Mouse (Mus musculus) heart, adult 9 months (tissue): ENCODE measurements around the gene Slain2.

Experiments
- DNase-seq, 2 experiments: peaks; one replicate each; pipeline ENCODE4 v3.0.0; 2022; ENCODE audit warnings: low spot score in 2 of 2

The Slain2 gene

DNA sequence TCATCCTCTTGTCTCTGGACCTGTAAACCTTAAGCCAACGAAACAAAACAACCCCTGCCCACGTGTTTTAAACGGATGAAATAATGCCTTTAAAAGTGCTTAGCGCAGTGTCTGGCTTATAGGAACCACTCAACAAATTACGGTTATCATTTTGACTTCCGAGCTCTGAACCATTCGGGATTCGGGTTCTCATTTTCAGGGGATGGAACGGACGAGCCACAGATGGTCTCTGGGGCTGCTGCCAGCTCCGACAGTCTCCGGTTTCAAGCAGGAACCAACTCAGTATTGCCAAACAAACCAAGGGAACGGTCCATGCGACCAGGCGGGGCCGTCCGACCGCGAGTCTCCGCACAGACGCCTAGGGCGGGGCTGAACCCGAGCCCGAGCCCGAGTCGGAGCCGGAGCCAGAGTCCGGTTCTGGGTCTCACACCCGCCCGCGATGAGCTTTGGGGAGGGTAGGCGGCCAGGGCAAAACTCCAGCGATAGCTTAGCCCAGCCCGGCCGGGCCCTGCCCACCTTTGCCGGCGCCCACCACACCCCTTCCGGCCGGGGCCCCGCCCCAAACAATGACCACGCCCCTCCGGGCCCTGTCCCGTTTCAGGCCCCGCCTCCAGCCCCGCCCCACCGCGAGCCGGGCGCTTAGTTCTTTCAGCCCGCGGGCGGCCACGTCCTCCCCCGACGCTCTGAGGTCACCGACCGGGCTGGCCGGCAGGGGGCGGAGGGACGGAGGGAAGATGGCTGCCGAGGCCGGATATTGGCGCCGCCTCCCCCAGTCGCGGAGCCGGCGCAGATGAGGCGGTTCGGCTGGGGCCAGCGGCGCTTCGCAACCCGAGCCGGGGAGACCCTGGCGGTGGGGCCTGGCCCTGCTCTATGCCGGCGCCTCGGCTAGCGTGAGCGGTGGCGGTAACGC lies at the start of gene Slain2:
Slain2 (plus strand) TSS at position 657 of the 910 bp plus-strand sequence.
- DNase-seq: peak; percentile 96 to 97

DNA sequence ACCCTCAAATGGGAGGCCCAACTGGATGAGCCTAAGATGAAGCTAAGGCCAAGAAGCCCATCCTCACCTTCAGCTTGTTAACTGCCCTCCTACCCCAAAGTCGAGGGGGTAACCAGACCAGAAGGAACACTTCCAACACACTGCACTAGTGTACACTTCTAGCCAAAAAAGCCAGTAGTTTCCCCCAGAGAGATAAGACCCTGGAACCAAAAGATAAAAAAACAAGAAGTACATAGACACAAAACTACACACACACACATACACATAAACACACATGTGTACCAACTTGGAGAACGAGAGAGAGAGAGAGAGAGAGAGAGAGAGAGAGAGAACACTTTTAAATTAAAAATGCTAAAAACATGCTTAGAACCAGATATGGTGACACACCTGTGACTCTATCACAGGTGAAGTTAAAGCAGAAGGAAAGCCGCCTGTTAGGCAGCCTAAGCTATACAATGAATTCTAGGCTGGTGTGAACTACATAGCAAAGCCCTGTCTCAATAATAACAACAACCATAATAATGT lies 49.4 kb upstream of the Slain2 start:
- no peak for DNase-seq

DNA sequence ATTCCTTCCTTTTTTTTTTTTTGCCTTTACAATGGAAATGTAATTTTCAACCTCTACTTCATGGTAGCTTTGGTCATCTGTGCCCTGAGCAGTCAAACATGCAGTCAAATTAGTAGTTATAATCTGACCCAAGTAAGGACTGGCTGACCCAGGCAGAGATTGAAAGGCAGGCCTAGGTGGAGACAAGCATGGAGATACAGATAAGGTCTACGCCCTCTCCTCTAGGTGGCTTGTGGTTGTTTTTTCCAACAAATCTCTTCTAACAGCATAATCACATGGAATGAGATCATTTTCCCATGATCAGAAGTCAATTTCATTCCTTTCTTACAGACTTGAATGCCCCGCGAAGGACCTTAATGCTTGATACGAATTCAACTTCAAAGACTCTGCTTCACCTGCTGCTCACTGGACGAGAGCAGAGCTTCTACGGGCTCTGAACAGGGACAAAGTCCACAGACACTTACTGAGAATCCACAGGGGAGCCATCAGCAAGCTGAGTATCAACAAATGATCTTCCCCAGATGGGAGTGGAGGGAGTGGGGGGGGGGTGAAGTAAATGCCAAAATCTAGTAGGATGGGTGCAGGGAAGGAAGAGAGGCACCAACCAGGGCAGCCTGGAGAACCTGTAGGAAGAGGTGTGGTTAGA lies 47.7 kb upstream of the Slain2 start:
- DNase-seq: no peak

DNA sequence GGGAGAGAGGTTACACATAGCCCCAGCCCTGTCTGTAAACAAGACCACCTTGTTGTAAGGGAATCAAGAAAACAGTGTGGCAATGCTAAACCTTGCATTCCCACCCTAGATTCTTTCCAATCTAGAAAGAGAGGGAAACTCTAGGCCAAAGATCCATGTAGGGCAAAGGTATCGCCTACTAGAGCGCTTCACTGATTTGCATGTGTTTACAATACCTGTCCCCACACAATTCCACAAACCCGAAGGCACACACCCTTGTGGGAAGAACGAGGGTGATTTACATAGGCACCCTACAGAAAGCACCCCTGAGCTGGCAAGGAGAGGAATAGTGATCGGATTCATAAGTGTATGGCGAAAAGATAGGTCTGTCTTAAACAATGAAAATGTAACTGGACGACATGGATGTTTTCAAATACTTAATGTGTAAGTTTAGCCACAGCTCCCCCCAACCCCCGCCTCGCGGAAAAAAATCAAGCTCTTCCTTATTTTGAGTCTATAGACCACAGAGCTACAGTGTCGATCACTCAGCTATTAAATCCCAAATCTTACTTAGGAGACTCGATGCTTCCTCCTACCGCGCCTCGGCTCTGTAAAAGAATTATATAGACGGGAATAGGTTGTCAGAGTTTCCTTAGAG lies 47.0 kb upstream of the Slain2 start:
- DNase-seq: no peak

DNA sequence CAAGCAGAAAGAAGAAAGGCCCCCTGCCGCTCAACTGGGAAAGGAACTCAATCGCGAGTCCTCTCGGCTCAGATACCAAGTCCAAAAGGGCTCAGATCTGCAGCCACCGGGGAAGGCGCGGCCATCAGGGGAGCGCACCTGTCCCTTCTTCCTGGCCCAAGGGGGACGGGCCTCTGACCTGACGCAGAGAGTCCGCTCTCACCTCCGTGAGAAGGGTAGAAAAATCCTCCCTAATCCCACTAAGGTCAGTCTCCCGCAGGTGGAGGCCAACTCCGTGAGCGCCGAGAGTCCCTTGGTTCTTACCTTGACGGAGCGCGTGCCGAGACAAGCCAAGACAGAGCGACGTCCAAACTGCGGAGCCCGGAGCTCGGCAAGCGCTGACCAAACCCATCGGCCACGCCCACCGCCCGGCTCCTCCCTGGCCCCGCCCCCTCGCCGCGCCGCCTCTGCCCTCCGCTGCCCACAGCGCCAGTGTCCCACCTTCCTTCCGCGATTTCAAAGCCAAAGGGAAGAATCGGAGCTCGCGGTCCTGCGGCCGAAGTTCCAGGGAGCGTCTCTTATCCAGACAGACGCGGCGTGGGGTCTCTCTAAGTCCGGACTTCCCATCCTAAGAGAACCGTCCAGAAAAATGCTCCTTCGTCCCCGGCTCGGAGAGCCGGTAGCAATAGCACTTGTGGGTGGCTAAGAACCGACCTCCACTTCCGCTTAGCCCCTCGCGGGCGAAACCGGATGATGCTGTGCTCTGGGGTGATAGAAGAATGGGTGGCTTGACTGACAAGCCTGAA lies 45.8 kb upstream of the Slain2 start, which contains the start of gene Tec:
Tec (minus strand) TSS at position 393 of the 785 bp plus-strand sequence.
- DNase-seq: peak; percentile 79 to 89

DNA sequence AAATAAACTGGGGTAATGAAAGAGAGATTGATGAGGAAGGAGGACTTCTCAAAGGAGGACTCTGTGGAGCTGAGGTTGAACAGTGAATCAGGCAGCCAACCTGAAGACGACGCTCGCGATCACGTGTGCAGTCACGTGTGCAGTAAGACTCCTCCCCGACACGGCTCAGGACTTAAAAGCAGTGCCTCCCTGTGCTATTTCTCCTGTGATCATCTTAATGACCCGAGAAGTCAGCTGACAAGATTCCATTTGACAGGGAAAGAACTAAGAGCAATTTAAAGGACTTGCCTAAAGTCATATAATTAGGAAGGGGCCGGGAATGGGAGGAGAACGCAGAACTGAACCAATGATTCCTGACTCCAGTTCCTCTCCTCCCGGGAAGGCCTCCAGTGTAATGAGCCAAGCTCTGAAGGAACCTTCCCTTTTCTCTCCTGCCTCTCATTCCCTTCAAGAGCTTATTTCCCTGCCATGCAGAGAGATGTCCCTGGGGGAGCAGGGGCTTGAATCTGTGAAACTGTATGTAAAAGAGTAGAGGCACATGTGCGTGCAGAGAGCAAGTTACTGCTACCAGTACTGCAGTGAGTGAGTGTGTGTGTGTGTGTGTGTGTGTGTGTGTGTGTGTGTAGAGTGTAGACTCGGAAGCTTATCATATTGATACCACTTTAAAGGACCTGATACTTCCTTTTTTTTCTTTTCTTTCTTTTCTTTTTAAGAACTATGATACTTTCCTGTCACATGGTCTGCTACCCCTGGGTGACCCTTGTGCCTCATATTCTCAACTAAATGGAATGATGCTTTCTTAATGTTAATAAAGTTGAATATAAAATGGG lies 44.1 kb upstream of the Slain2 start:
- no peak for DNase-seq

DNA sequence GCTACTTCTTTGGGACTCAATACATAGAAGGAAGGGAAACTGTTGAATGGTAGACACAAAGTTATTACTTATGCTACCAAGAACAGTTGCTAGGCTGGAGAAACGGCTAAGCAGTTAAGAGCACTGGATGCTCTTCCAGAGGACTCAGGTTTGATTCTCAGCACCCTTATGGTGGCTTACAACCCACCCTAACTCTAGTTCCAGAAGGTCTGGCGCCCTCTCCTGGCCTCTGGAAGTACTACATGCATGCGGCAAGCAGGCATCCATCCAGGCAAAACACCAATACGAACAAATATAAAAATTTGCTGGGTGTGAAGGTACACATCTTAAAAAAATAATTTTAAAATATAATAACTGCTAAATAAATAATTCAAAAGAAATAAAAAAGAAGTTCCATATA lies 43.0 kb upstream of the Slain2 start:
- no peak for DNase-seq

DNA sequence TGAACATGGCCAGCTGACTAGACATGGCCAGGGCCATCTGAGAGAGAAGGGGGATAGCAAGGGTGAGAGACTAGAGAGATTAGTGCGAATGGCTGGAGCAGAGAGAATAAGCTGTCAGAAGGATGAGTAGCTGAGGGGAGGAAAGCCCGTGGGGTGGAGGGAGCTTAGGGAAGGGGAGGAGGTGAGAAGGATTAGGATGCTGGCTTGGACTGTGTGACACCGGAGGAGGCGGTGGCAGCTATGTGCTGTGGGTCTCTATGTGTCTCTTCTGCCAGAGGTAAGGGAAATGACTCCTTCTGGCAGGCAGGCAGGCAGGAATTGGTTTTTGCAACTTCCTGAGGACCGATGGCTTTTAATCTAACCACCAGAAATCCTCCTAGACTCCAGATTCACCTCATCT lies 34.4 kb upstream of the Slain2 start:
- DNase-seq: no peak

DNA sequence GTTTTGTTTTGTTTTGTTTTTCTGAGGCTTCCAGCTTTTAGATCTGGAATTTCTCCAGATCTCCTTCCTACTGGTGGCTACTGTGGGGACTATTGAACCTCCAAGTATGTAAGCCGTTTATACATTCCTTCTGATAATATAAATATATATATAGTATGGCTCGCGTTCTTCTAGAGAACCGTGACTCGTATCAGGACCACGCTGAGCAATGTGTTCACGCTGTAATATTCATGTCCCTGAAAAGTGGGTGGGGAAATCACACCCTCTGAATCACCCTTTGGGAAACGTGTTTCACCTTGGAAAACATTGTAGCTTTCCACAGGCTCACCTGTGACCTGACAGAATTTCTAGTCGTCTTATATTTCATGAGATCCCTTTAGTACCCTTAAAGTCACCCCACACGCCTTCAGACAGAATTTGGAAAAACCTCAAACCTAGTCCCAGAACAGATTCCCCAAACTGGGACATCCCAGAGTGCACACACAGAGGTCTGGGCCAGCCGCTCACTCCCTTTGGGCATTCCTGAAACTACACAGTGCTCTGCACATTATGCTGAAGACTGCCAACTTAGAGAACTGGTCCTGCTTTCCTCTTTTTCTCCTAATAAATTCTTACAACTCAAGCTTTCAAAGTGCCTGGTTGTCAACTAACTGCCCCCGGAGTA lies 32.2 kb upstream of the Slain2 start:
- DNase-seq: no peak

DNA sequence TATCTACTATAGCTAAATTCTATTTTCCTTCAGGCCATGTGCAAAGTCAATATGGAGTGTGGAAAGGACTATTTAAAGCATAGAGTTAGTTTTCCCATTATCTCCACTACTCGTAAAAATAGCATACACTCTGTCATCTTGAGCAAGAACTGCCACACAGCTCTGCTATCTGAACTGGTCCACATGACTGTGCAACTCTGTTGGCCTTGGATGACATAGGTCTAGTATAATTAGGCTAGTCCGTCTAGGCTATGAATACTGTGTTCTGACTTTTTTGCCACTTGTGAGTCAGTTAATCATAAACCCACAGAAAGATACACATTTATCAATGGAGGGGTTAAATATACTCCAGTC lies 31.7 kb upstream of the Slain2 start:
- peak; percentile 43 to 60 for DNase-seq

DNA sequence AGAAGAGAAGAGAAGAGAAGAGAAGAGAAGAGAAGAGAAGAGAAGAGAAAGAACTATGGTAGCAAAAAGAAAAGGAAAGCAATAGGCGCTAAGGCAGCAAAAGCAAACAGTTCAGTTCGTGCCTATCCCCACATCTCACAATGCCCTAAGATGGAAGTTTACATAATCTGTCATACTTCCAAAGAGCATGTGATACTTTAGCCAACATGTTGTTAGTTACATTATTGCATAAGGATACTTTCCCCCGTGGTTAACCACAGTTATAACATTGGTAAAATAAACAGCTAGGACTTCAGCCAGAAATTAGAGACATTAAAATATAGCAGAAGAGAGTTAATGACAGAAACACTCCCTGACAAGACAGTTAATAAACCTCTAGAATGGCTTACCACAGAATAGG lies 30.4 kb upstream of the Slain2 start:
- DNase-seq: no peak

DNA sequence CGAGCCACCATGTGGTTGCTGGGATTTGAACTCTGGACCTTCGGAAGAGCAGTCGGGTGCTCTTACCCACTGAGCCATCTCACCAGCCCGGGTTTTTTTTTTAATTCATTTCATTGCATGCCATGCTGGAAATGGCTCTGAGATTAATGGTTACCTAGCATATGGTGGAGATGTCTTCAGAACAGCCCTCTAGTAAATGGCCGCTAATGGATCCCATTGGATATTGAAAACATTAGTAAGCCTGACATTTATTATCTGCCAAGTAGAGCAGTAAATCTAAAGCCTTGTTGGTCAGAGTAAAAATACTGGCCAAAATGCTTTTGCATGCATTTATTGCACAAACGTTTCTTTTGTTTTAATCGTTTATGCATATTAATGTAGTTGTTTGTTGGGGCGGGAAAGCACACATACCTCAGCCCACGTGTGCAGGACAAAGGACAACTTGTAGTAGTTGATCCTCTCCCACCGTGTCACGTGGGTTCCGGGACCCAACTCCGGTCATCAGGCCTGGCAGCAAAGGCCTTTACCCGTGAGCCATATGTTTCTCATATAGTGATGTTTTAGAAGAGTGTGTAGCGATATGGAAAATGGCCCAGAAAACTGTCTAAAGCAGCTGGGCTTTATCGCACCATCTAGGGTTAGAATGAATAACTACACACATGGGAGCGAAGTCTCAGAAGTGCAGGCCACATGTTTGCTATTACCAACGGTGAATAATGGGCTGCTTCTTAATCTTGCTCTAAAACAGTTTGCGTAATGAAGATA lies 27.5 kb upstream of the Slain2 start:
- no peak for DNase-seq

DNA sequence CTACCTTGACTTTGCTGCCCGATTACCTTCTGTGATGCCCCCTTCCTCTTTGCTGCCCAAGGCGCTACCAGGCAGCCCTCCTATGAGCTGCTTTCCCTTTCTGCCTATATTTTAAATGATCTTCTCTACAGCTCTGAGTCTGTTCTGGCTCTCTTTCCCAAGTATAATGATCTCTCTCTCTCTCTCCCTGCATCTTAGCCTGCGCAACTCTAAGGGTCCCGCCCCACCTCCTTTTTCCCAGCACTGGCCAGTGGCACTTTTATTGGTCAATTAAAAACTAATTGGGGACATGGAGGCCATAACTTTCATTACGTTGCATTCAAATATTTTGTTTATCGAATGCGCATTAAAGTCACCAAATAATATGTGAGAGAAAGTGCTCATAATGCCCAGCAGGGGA lies 25.8 kb upstream of the Slain2 start:
- no peak for DNase-seq

DNA sequence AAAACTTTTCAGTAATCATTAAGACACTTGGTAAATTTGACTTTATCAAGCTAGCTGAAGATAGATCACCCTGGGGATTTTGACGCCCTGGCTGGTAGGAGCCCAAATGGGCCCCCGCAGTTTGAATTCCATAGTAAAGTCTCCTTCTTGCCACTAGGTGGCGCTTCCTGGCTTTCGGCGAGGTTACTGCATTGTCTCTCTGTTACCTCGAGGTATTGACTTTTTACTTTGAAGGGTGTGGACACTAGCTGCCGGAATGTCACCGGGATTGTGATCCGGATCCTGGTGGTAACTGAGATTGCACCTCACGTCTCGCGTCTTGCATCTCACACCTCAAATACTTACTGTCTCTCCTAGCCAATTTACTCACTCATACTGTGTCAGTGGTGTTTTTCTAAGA lies 22.6 kb upstream of the Slain2 start:
- peak; percentile 50 to 62 for DNase-seq

DNA sequence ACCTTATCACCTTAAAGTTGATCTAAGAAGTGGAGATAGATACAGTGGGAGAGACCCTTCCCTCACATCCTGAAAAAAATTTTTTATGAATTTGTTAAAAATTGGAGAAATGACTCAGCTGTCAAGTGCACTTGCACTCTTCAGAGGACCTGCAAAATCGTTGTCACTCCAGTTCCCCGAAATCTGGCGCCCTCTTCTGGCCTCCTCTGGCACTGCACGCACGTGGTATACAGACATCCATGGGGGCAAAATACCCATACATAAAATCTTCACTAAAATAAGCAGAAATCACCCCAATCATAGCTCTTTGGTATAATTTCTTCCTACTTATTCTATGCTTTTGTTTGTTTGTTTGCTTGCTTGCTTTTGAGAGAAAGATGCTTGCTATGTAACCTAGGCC lies 20.1 kb upstream of the Slain2 start:
- no peak for DNase-seq

DNA sequence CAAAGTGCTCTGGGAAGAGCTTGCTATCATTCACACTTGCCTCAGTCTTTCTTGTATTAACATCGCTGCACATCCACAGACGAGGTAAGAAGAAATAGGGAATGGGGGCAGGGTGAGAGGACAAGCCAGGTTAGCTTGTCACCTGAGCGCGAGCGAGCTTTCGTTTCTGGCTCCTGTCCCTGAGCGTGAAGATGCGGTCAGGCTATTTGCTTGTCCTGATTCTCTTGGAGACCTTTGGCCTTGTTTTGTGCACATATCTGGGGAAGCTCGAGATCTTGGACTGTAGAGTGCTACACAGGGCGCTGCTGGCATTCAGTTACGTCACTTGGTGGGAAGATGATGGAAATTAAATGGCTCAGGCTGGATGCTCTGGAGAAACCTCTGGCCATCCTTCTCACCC lies 18.8 kb upstream of the Slain2 start:
- DNase-seq: no peak

DNA sequence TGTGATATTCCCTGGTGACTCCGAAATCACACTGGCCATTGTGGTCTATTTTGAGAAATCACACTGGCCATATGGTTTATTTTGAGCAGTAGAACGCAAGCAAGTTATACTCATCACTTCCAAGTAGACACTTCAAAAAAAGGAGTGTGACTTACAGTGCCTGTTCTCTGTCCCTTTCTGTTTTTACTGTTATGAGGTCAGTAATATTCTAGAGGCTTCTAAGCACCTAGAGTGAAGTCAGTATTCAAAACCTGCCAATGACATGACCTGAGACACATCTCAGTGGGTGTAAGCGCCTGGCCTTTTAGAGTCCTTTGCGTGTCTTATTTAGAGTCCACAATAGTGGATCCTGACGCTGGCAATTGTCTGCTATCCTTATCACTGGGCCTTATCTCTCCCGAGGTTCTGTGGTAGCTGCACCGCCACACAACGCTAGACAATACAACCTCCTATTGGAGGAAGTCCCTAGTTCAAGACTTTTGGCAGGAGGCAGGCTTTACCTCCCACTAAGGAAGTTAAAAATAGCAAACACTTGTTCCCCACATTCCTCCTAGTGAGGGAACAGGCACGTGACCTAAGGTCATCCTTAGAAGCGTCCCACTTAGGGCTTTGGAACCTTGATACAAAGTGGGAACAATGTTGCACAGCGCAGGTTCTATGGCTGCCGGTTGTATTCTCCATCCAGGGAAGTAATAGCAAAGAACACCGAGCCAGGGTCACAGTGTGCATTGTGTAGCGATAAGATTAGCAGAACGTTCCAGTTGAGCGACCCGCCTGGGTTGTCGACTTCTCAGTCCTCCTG lies 17.4 kb upstream of the Slain2 start:
- peak; percentile 72 to 77 for DNase-seq

DNA sequence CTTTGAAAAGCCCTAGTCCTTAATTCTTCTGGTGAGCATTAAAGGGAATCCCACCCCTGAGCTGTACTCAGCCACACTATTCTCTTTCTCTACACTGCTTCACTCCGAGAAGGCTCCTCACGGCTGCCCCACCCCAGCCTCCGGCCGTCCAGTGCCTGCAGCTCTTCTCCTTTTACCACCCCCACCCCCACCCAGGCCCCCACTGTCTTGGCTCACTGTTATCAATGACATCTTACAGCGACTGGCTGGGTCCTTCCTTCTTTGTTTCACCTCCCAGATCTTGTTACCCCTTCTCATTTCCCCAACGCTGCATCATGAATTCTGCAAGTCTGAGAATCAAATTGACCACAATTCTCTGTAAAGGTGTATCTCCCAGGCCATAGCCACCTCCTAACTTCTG lies 16.1 kb upstream of the Slain2 start:
- DNase-seq: no peak

DNA sequence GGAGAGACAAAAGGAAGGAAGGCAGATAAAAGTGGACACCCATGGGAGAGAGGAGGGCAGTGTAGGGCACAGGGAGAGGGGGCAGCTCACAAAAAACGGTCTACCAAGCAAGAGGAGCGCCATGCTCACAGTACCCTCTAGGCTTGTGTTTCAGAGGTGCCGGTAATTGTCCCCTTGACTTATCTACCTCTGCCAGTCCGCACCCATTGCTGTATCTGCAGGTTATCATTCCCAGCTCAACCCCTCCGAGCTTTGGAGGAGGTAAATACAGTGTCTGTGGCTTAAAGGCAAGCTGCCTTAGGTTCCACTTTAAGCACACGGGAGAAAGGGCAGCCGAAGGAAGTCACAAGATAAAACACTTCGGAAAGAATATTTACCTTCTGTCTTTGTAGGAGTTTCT lies 14.8 kb upstream of the Slain2 start:
- no peak for DNase-seq
